Mouse (Mus musculus) small intestine, adult 2 months (tissue): ENCODE measurements around the gene Smyd2. TPM values are rescaled to one million over a fixed set of nuclear protein-coding genes. Genes with fewer than 3 reads are reported as not detected.

Experiments
- H3K27ac ChIP-seq: fragments of 200-500 bp; 2 replicates; pipeline ENCODE4 v1.5.1; 2012; ENCODE audit warnings: low read depth, low read length, control low read depth, inconsistent platforms; ENCODE audit not compliant: insufficient read depth
- H3K27me3 ChIP-seq: fragments of 200-500 bp; 2 replicates; pipeline ENCODE4 v1.6.1; 2012; ENCODE audit warnings: mild to moderate bottlenecking, moderate library complexity, low read length, inconsistent platforms; ENCODE audit not compliant: control insufficient read depth, insufficient read depth
- H3K36me3 ChIP-seq: fragments of 200-500 bp; 2 replicates; pipeline ENCODE4 v1.6.1; 2012; ENCODE audit warnings: mild to moderate bottlenecking, low read length, control low read depth, inconsistent platforms; ENCODE audit not compliant: control insufficient read depth, insufficient read depth
- H3K4me1 ChIP-seq: fragments of 200-500 bp; 2 replicates; pipeline ENCODE4 v1.6.1; 2012; ENCODE audit warnings: low read length, inconsistent platforms, mixed read lengths; ENCODE audit not compliant: control insufficient read depth, insufficient read depth, insufficient read length
- H3K4me3 ChIP-seq: fragments of 200-500 bp; 2 replicates; pipeline ENCODE4 v1.5.1; 2012; ENCODE audit warnings: low read depth, mild to moderate bottlenecking, control low read depth, inconsistent platforms, low read length, moderate library complexity
- CTCF ChIP-seq: fragments of 200-500 bp; IDR thresholded peaks from 2 replicates; pipeline ENCODE4 v1.5.1; 2012; ENCODE audit warnings: low read depth, mild to moderate bottlenecking, control low read depth, inconsistent platforms, low read length, moderate library complexity, mixed read lengths; ENCODE audit not compliant: insufficient replicate concordance, insufficient read length; ENCODE audit errors: extremely low read depth
- POLR2A ChIP-seq: fragments of 200-500 bp; IDR thresholded peaks from 2 replicates; pipeline ENCODE4 v1.6.1; 2012; ENCODE audit warnings: low read depth, mild to moderate bottlenecking, control low read depth, inconsistent platforms, low read length, moderate library complexity
- WGBS: fragments of 180-500 bp; shearing (Covaris S2); methylation state at CpG from one replicate; pipeline ENCODE4 v1.1.7; 2018; 5-methylcytosine and 5-hydroxymethylcytosine counted together
- polyA plus RNA-seq: library from polyadenylated mRNA; depleted of rRNA; stranded (reverse); fragments of >200 nt; gene quantifications from 2 replicates; pipeline ENCODE4 v1.2.3, GENCODE M21; 2012; rRNA removed

Smyd2 gene
- 19.9 and 27.0 TPM in 2 replicates for polyA plus RNA-seq

DNA sequence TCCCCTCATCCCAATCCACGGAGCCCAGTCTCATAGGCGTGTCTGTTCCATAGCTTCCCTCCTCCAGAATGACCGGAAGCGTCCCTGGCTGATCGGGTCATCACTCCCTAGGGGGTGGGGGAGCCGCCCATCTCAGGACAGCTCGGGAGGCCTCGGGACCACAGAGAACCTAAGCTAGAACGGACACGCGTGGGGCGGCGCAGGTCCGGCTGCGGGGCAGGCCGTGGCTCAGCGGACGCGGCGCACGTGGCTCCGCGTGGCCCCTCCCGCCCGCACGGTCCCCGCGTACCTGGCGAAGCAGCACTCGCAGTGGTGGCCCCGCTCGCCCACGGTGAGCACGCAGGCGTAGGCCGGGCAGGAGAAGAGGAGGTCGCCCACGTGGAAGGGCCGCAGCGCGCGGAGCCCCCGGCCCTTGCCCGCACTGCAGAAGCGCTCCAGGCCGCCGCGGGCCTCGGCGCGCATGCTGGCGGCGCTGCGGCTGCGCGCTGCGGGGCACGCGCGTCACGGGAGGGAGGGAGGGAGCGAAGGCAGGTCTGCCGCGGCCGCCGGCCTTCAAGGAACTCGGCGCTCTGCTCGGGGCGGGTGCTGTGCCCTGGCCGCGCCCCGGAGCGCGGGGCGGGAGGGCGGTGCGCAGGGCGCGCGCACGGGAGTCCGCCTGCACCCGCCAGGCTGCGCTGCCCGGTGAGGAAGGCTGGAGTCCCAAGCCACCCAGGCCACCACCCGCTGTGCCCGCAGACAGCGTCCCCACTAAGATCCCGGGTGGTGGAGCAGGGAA, at the start of gene Smyd2:
TSS of gene Smyd2 (minus strand) at position 546 of the 775 bp plus-strand sequence.
- Histone ChIP-seq H3K36me3 (no peaks in the 10 kb centered on the region), H3K4me1 (peaks cover 14% of the 10 kb centered on the region), H3K27me3 (no peaks in the 10 kb centered on the region), H3K27ac (peak within 1 kb of the TSS; percentile 40; the same call in 1 of the 2 replicates), H3K4me3 (peak within 1 kb of the TSS; percentile 93)
- WGBS: under 1% methylated on average over 78 of the region's 90 CpGs
- TF ChIP-seq CTCF (peak; percentile 24; the same call in 1 of the 2 replicates), POLR2A (no peak; the same call in 1 of the 2 replicates)

DNA sequence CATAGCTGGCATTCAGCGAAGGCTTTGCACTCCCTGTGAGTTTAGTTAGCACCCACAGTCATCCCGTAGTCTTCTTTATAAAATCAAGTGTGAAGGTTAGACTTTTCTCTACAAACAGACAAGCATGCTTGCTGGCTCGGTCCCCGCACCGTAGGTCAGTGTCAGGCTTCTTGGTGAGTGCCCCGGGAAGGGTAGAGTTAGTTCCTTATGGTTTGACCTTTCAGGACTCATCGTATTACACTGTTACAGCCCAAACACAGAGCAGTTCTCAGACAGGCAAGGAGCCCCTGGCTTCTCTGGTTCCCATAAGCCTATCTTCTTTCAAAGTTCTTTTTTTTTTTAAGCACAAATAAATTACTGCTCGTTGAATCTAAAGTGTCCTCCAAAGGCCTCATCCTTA, 48.2 kb upstream of the Smyd2 start:
- Histone ChIP-seq H3K4me3 (no peak overlapping the region), H3K4me1 (no peaks in the 10 kb centered on the region), H3K27me3 (no peaks in the 10 kb centered on the region), H3K36me3 (no peaks in the 10 kb centered on the region), H3K27ac (no peak overlapping the region)
- 83% methylated on average over 8 of the region's 8 CpGs for WGBS
- TF ChIP-seq CTCF: no peak
- TF ChIP-seq POLR2A: no peak

DNA sequence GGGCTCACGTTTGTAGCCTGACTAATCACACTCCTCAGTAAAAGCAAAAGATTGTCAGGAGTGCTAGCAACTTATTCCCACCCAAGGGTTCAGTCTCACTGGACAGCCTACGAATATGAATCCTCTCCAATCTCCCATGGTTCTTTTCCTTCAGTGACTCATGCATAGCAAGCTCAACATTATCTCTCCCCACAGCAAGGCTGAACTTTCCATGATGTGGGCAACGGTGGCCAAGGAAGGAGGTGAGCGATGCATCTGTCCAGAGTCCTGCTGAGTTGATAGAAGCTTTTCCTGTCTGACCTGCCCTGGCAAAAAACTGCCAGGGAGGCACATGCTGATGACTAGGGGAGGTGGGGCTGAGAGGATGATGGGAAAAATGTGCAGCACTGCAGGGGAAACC, 45.9 kb upstream of the Smyd2 start:
- 52% methylated on average over 4 of the region's 4 CpGs for WGBS
- no peak overlapping the region for H3K27ac ChIP-seq
- TF ChIP-seq POLR2A (no peak), CTCF (no peak)

DNA sequence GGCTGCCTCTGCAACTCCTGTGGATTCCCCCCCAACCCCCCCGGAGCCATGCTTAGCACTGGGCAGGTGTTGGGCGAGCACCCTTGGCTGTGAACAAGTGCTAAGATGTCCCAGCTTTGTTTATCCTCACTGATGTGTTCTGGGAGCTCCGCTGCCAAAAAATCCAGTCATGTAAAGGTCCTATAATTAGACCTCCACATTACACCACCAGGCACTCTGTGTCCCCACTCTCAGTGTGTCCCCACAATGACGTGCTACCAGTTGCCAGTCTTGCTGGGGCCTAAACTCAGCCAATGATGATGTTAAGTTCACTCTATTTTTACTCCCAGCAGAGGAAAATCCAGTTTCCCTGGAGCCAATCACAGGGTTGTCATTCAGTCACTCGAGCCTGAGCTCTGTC, 38.3 kb upstream of the Smyd2 start:
- H3K4me3 ChIP-seq: no peak overlapping the region
- TF ChIP-seq CTCF (no peak), POLR2A (no peak)
- no peaks in the 10 kb centered on the region for H3K36me3 ChIP-seq
- H3K27ac ChIP-seq: no peak overlapping the region
- H3K27me3 ChIP-seq: no peaks in the 10 kb centered on the region
- WGBS: 57% methylated on average over 5 of the region's 5 CpGs
- no peaks in the 10 kb centered on the region for H3K4me1 ChIP-seq

More for the DNA sequence above, 45.9 kb upstream of the Smyd2 start:
- Histone ChIP-seq H3K4me3 (no peak overlapping the region), H3K4me1 (no peaks in the 10 kb centered on the region), H3K36me3 (no peaks in the 10 kb centered on the region), H3K27me3 (no peaks in the 10 kb centered on the region)

DNA sequence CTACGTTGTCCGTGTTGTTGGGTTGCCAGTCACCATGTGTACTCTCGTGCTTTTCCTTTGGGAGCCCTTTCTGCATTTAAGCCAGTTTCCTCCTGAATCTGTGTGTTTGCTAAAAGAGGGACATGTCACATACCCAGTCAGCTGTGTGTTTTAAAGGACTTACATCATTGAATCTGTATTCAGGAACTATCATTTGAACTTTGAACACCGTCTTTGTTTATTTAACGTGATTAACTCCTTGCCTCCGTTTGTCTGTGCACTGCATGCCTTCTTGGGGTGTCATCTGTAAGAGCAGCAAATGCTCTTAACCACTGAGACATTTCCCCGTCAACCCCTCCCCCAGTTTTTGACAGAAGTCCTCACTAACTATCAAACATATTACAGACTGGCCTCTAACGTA, 37.6 kb upstream of the Smyd2 start:
- no peaks in the 10 kb centered on the region for H3K27me3 ChIP-seq
- no peaks in the 10 kb centered on the region for H3K36me3 ChIP-seq
- WGBS: 34% methylated on average over 8 of the region's 8 CpGs
- TF ChIP-seq CTCF (no peak), POLR2A (no peak)
- no peaks in the 10 kb centered on the region for H3K4me1 ChIP-seq
- no peak overlapping the region for H3K27ac ChIP-seq
- H3K4me3 ChIP-seq: no peak overlapping the region

DNA sequence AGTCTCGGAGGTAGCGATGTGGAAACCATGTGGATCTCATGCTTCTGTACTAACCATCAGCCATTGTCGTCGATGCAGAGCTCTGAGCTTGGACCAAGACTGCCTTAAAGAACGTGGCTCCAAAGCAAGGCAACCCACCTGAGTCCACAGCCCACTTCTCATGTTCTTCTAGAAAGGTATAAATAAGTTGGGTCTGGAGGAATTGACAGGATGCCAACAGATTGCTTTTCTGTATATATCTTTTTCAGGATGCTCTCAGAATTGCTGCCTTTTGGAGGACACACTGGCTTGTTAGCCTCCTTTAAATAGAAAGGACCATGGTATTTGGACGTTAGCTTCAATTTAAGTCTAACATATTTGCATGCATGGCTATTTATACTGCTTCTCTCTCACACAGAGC, 29.7 kb upstream of the Smyd2 start:
- no peak overlapping the region for H3K27ac ChIP-seq
- no peaks in the 10 kb centered on the region for H3K4me1 ChIP-seq
- H3K27me3 ChIP-seq: no peaks in the 10 kb centered on the region
- WGBS: 71% methylated on average over 6 of the region's 6 CpGs
- H3K36me3 ChIP-seq: no peaks in the 10 kb centered on the region
- H3K4me3 ChIP-seq: no peak overlapping the region
- no peak for TF ChIP-seq POLR2A
- no peak for TF ChIP-seq CTCF

DNA sequence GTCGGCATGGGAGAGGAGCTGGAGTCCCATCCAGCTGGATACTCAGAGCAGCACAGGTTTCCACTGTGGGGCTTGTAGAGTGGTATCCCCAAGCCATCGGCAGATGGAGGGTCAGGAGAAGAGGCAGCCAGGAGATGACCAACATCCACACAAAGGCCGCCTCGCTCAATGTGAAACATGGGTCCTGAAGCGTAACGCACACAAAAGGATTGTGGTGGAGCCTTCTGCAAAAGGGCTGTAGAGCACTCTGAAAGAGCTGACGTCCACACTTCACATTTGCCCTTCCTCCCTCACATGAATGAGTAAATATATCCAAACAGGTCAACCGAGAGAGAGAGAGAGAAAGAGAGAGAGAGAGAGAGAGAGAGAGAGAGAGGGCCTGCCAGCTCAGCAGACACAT, 25.2 kb upstream of the Smyd2 start:
- Histone ChIP-seq H3K27me3 (no peaks in the 10 kb centered on the region), H3K36me3 (no peaks in the 10 kb centered on the region), H3K4me1 (no peaks in the 10 kb centered on the region), H3K4me3 (no peak overlapping the region), H3K27ac (no peak overlapping the region)
- WGBS: 73% methylated on average over 8 of the region's 8 CpGs
- TF ChIP-seq POLR2A: no peak
- TF ChIP-seq CTCF: no peak
